Mouse (Mus musculus) neural tube, embryonic 12.5 days (tissue): ENCODE results near the gene Clk2. TPM values are rescaled to one million over a fixed set of nuclear protein-coding genes. Genes with fewer than 3 reads are reported as not detected.
"Not testable (repeated sequence)": the region's sequence is repeated elsewhere in the genome, so short reads cannot be mapped to it uniquely, and the experiment has no call there.

ENCODE experiments used
- ATAC-seq: fragments of 200-750 bp; cut with Nextera tagmentation; 2 replicates; pipeline ENCODE4 v1.8.0; 2017; ENCODE audit warnings: low read depth, mild to moderate bottlenecking, moderate TSS enrichment, moderate library complexity; ENCODE audit not compliant: low FRiP score
- H3K27ac ChIP-seq: fragments of 300-500 bp; sonication (generic); 2 replicates; pipeline ENCODE4 v1.5.1; 2016
- H3K27me3 ChIP-seq: fragments of 300-500 bp; sonication (generic); replicated peaks from 2 replicates; pipeline ENCODE4 v1.6.1; 2016; ENCODE audit warnings: mild to moderate bottlenecking
- H3K36me3 ChIP-seq: fragments of 300-500 bp; sonication (generic); 2 replicates; pipeline ENCODE4 v1.6.1; 2016; ENCODE audit warnings: mild to moderate bottlenecking
- H3K4me1 ChIP-seq: fragments of 300-500 bp; sonication (generic); 2 replicates; pipeline ENCODE4 v1.6.1; 2016
- H3K4me2 ChIP-seq: fragments of 300-500 bp; sonication (generic); replicated peaks from 2 replicates; pipeline ENCODE4 v1.6.1; 2016; ENCODE audit warnings: mild to moderate bottlenecking
- H3K4me3 ChIP-seq: fragments of 300-500 bp; sonication (generic); 2 replicates; pipeline ENCODE4 v1.5.1; 2016
- H3K9ac ChIP-seq: fragments of 300-500 bp; sonication (generic); 2 replicates; pipeline ENCODE4 v1.6.1; 2016; ENCODE audit warnings: mild to moderate bottlenecking
- H3K9me3 ChIP-seq: fragments of 300-500 bp; sonication (generic); 2 replicates; pipeline ENCODE4 v1.6.1; 2016; ENCODE audit warnings: mild to moderate bottlenecking
- WGBS: fragments of 180-500 bp; shearing (Covaris S2); methylation state at CpG from one replicate; pipeline ENCODE4 v1.1.7; 2016; 5-methylcytosine and 5-hydroxymethylcytosine counted together
- polyA plus RNA-seq: library from polyadenylated mRNA; unstranded; fragments of >200 nt; fragmentation: Nextera tagmentation; extraction: Ambion mirVana; gene quantifications from 2 replicates; pipeline ENCODE4 v1.2.1, GENCODE M21; 2016

The Clk2 gene
- polyA plus RNA-seq, 1 experiment from 2014 or later, result 43.0 TPM

- WGBS, result under 1% methylated on average over 6 of the region's 6 CpGs
- peak; percentile 24 for ATAC-seq
- H3K4me3 ChIP-seq, result peak overlapping the region; percentile 82
These were observed 51.3 kb downstream of the Clk2 start for GRCm38 (mm10) chr3:89215853-89216252.

GRCm38 (mm10) chr3:89216407-89216806, 51.8 kb downstream of the Clk2 start:
- not testable (repeated sequence) for H3K27me3 ChIP-seq, H3K9me3 ChIP-seq, ATAC-seq, H3K4me3 ChIP-seq, H3K27ac ChIP-seq, H3K9ac ChIP-seq
- 73% methylated on average over 7 of the region's 7 CpGs for WGBS
- H3K36me3 ChIP-seq, result peaks cover 10% of the 10 kb centered on the region; the same call in 1 of the 2 replicates
- H3K4me1 ChIP-seq, result peaks cover 29% of the 10 kb centered on the region
- peak overlapping the region; percentile 73 for H3K4me2 ChIP-seq

More at GRCm38 (mm10) chr3:89215853-89216252, 51.3 kb downstream of the Clk2 start:
- H3K9ac ChIP-seq, result peak overlapping the region; percentile 81
- H3K36me3 ChIP-seq, result peaks cover 11% of the 10 kb centered on the region
- H3K4me1 ChIP-seq, result peaks cover 29% of the 10 kb centered on the region
- no peaks in the 10 kb centered on the region for H3K9me3 ChIP-seq
- H3K27ac ChIP-seq, result 0 out of 2 replicates have a peak overlapping the region, but pooled peaks have one; percentile 89
- H3K4me2 ChIP-seq, result peak overlapping the region; percentile 73
- H3K27me3 ChIP-seq, result no peaks in the 10 kb centered on the region

- Histone ChIP-seq H3K4me2 (no peak overlapping the region), H3K4me3 (no peak overlapping the region), H3K9ac (no peak overlapping the region), H3K9me3 (no peaks in the 10 kb centered on the region), H3K4me1 (peaks cover 27% of the 10 kb centered on the region), H3K36me3 (peaks cover 18% of the 10 kb centered on the region; the same call in 1 of the 2 replicates), H3K27ac (no peak overlapping the region), H3K27me3 (no peaks in the 10 kb centered on the region)
- WGBS, result 81% methylated on average over 1 of the region's 1 CpGs
- no peak for ATAC-seq
These were observed 53.7 kb downstream of the Clk2 start for GRCm38 (mm10) chr3:89218271-89218670.

GRCm38 (mm10) chr3:89219546-89219945, 55.0 kb downstream of the Clk2 start:
- no peak overlapping the region for H3K27ac ChIP-seq
- no peak overlapping the region for H3K9ac ChIP-seq
- peaks cover 31% of the 10 kb centered on the region for H3K36me3 ChIP-seq
- no peak for ATAC-seq
- peaks cover 36% of the 10 kb centered on the region for H3K4me1 ChIP-seq
- H3K27me3 ChIP-seq, result no peaks in the 10 kb centered on the region
- no peak overlapping the region for H3K4me2 ChIP-seq
- no peak overlapping the region for H3K4me3 ChIP-seq
- no peaks in the 10 kb centered on the region for H3K9me3 ChIP-seq
- WGBS, result 50% methylated on average over 8 of the region's 8 CpGs

GRCm38 (mm10) chr3:89221167-89221566, 56.6 kb downstream of the Clk2 start:
- H3K9me3 ChIP-seq, result no peaks in the 10 kb centered on the region
- H3K4me2 ChIP-seq, result no peak overlapping the region
- 77% methylated on average over 5 of the region's 5 CpGs for WGBS
- H3K4me1 ChIP-seq, result peaks cover 36% of the 10 kb centered on the region
- no peak for ATAC-seq
- H3K9ac ChIP-seq, result no peak overlapping the region
- H3K27ac ChIP-seq, result no peak overlapping the region
- H3K36me3 ChIP-seq, result peaks cover 32% of the 10 kb centered on the region
- H3K4me3 ChIP-seq, result no peak overlapping the region
- H3K27me3 ChIP-seq, result no peaks in the 10 kb centered on the region

- peak overlapping the region; percentile 85 for H3K4me2 ChIP-seq
- ATAC-seq, result no peak
- H3K36me3 ChIP-seq, result peaks cover 24% of the 10 kb centered on the region
- H3K4me1 ChIP-seq, result peaks cover 65% of the 10 kb centered on the region
- peak overlapping the region; percentile 64 for H3K4me3 ChIP-seq
- no peaks in the 10 kb centered on the region for H3K27me3 ChIP-seq
- peak overlapping the region; percentile 80; the same call in 1 of the 2 replicates for H3K27ac ChIP-seq
- WGBS, result 49% methylated on average over 11 of the region's 11 CpGs
- H3K9me3 ChIP-seq, result no peaks in the 10 kb centered on the region
- peak overlapping the region; percentile 77 for H3K9ac ChIP-seq
These were observed 60.2 kb downstream of the Clk2 start for GRCm38 (mm10) chr3:89224796-89225195.

- 23% methylated on average over 12 of the region's 12 CpGs for WGBS
- Histone ChIP-seq H3K4me3 (peak overlapping the region; percentile 64), H3K27ac (peak overlapping the region; percentile 80; the same call in 1 of the 2 replicates), H3K27me3 (no peaks in the 10 kb centered on the region; the same call in 1 of the 2 replicates), H3K36me3 (peaks cover 24% of the 10 kb centered on the region), H3K4me2 (peak overlapping the region; percentile 85), H3K9ac (peak overlapping the region; percentile 77), H3K9me3 (no peaks in the 10 kb centered on the region), H3K4me1 (peaks cover 65% of the 10 kb centered on the region)
- ATAC-seq, result no peak
These were observed 60.8 kb downstream of the Clk2 start for GRCm38 (mm10) chr3:89225321-89225815.

- peaks cover 65% of the 10 kb centered on the region for H3K4me1 ChIP-seq
These were observed 61.3 kb downstream of the Clk2 start for GRCm38 (mm10) chr3:89225918-89226317.

GRCm38 (mm10) chr3:89226361-89226760, 61.8 kb downstream of the Clk2 start:
- H3K9me3 ChIP-seq, result no peaks in the 10 kb centered on the region
- 0 out of 2 replicates have a peak, but pooled peaks have one; percentile 1 for ATAC-seq
- H3K4me1 ChIP-seq, result peaks cover 65% of the 10 kb centered on the region
- 3% methylated on average over 11 of the region's 11 CpGs for WGBS
- H3K27ac ChIP-seq, result peak overlapping the region; percentile 80
- H3K4me3 ChIP-seq, result peak overlapping the region; percentile 64
- peak overlapping the region; percentile 85 for H3K4me2 ChIP-seq
- H3K36me3 ChIP-seq, result peaks cover 22% of the 10 kb centered on the region
- no peaks in the 10 kb centered on the region; the same call in 1 of the 2 replicates for H3K27me3 ChIP-seq
- H3K9ac ChIP-seq, result peak overlapping the region; percentile 77

More at GRCm38 (mm10) chr3:89225918-89226317, 61.3 kb downstream of the Clk2 start:
- peak; percentile 65 for ATAC-seq
- H3K27ac ChIP-seq, result peak overlapping the region; percentile 80; the same call in 1 of the 2 replicates
- peak overlapping the region; percentile 77 for H3K9ac ChIP-seq
- H3K4me2 ChIP-seq, result peak overlapping the region; percentile 85
- H3K4me3 ChIP-seq, result peak overlapping the region; percentile 64
- H3K27me3 ChIP-seq, result no peaks in the 10 kb centered on the region; the same call in 1 of the 2 replicates
- H3K36me3 ChIP-seq, result peaks cover 23% of the 10 kb centered on the region
- WGBS, result 19% methylated on average over 4 of the region's 4 CpGs
- no peaks in the 10 kb centered on the region for H3K9me3 ChIP-seq

Other genes starting within 250 kb of the Clk2 start
- 18.7 and 19.9 TPM in 2 replicates for gene Ash1l, start 214.2 kb upstream of the Clk2 start, polyA plus RNA-seq
- 148 and 157 TPM in 2 replicates for gene Dap3, start 213.6 kb upstream of the Clk2 start, polyA plus RNA-seq
- gene Rusc1, start 71.5 kb upstream of the Clk2 start, polyA plus RNA-seq, result 70.2 and 78.8 TPM in 2 replicates
- gene Gm43738, start 63.7 kb upstream of the Clk2 start, polyA plus RNA-seq, result not detected in 2 replicates
- 353 and 354 TPM in 2 replicates for gene Fdps, start 62.8 kb upstream of the Clk2 start, polyA plus RNA-seq
- gene Pklr, start 28.7 kb upstream of the Clk2 start, polyA plus RNA-seq, result 0.43 and 0.46 TPM in 2 replicates
- 19.5 and 23.2 TPM in 2 replicates for gene Hcn3, start 4.6 kb upstream of the Clk2 start, polyA plus RNA-seq
- gene Scamp3, start 12.7 kb downstream of the Clk2 start, polyA plus RNA-seq, result 109 and 110 TPM in 2 replicates
- gene Fam189b, start 18.3 kb downstream of the Clk2 start, polyA plus RNA-seq, result 34.1 and 42.5 TPM in 2 replicates
- gene Gba, start 38.1 kb downstream of the Clk2 start, polyA plus RNA-seq, result 44.0 and 50.3 TPM in 2 replicates
- 46.4 and 48.2 TPM in 2 replicates for gene Thbs3, start 50.4 kb downstream of the Clk2 start, polyA plus RNA-seq
- 174 TPM in 2 replicates for gene Mtx1, start 62.3 kb downstream of the Clk2 start, polyA plus RNA-seq
- gene Muc1, start 64.3 kb downstream of the Clk2 start, polyA plus RNA-seq, result 0.84 and 1.1 TPM in 2 replicates
- gene Krtcap2, start 81.2 kb downstream of the Clk2 start, polyA plus RNA-seq, result 232 and 252 TPM in 2 replicates
- gene Trim46, start 81.5 kb downstream of the Clk2 start, polyA plus RNA-seq, result 32.4 and 33.5 TPM in 2 replicates
- gene Dpm3, start 94.6 kb downstream of the Clk2 start, polyA plus RNA-seq, result 76.4 and 83.4 TPM in 2 replicates
- 39.0 and 40.2 TPM in 2 replicates for gene Slc50a1, start 105.8 kb downstream of the Clk2 start, polyA plus RNA-seq
- 14.4 and 15.9 TPM in 2 replicates for gene Efna1, start 116.3 kb downstream of the Clk2 start, polyA plus RNA-seq
- 51.3 and 54.7 TPM in 2 replicates for gene Efna3, start 158.2 kb downstream of the Clk2 start, polyA plus RNA-seq
- gene Efna4, start 173.2 kb downstream of the Clk2 start, polyA plus RNA-seq, result 15.8 and 17.8 TPM in 2 replicates
- gene Adam15, start 185.2 kb downstream of the Clk2 start, polyA plus RNA-seq, result 37.1 and 40.4 TPM in 2 replicates
- 0.10 and 0.17 TPM in 2 replicates for gene Dcst2, start 197.2 kb downstream of the Clk2 start, polyA plus RNA-seq
- 0.57 and 0.68 TPM in 2 replicates for gene Dcst1, start 200.5 kb downstream of the Clk2 start, polyA plus RNA-seq
- gene Zbtb7b, start 230.0 kb downstream of the Clk2 start, polyA plus RNA-seq, result 0.70 and 0.71 TPM in 2 replicates
- gene Lenep, start 238.0 kb downstream of the Clk2 start, polyA plus RNA-seq, result 0.37 and 0.46 TPM in 2 replicates
- 33.4 and 35.0 TPM in 2 replicates for gene Flad1, start 247.1 kb downstream of the Clk2 start, polyA plus RNA-seq